Mouse (Mus musculus): ENCODE results near the gene Nt5c2. TPM values are rescaled to one million over a fixed set of nuclear protein-coding genes. Genes with fewer than 3 reads are reported as not detected.

The Nt5c2 gene
- polyA plus RNA-seq, 1 experiment: 50.5 TPM

DNA sequence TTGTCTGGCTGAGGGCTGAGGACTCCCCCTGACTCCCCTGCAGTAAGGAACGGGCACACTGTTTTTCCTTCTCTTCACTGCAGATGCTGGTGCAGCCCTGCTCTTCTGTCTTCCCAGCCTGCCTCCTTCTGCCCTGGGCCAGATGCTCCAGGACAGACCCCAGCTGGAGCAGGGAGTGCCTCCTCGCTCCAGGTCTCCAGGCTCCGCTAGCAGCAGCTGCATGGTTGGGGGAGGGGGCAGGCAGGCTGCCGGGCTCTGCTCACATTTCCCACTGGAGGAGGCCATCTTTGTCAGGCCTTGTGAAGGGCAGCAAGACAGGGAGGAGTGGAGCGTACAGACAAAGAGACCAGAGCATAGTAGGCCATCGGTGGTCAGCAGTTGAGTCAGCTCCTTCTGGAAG is 4.4 kb upstream of the Nt5c2 start:
- TF ChIP-seq CTCF (IDR thresholded peaks at IDR 0.05; ENCODE audit: borderline replicate concordance, insufficient read depth, low read length): no peak
- no peak for TF ChIP-seq POLR2A (IDR thresholded peaks at IDR 0.05; ENCODE audit: low read depth, low read length)
- no peaks in the 10 kb centered on the region for H3K4me1 ChIP-seq (ENCODE audit: control insufficient read depth, insufficient read depth, low read length)
- no peak overlapping the region for H3K4me3 ChIP-seq (ENCODE audit: insufficient read depth, low read length)
- no peak overlapping the region for H3K27ac ChIP-seq (ENCODE audit: insufficient read depth, low read length)

DNA sequence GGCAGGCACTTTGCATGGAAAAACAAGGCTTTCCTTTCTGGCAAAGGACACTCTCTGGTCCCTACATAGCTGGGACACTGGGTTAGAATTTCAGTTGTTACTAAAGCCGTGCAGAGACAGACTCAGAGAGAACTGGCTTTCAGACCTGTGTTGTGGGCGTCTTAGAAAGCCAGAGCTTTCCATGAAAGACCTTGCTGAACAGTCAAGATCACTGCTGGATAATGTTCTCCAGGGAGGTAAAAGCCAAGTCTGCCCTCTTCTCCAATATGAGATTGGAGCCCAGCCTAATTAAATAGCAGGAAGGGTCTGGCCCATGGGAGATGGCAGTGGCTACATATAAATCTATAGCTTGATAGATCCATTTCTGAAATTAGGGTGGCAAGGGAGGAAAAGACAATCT is 3.4 kb upstream of the Nt5c2 start:
- no peak overlapping the region for H3K27ac ChIP-seq (ENCODE audit: insufficient read depth, low read length)
- TF ChIP-seq POLR2A (IDR thresholded peaks at IDR 0.05; ENCODE audit: low read depth, low read length) (no peak), CTCF (IDR thresholded peaks at IDR 0.05; ENCODE audit: borderline replicate concordance, insufficient read depth, low read length) (no peak)
- H3K4me3 ChIP-seq (ENCODE audit: insufficient read depth, low read length): no peak overlapping the region
- H3K4me1 ChIP-seq (ENCODE audit: control insufficient read depth, insufficient read depth, low read length): no peaks in the 10 kb centered on the region

DNA sequence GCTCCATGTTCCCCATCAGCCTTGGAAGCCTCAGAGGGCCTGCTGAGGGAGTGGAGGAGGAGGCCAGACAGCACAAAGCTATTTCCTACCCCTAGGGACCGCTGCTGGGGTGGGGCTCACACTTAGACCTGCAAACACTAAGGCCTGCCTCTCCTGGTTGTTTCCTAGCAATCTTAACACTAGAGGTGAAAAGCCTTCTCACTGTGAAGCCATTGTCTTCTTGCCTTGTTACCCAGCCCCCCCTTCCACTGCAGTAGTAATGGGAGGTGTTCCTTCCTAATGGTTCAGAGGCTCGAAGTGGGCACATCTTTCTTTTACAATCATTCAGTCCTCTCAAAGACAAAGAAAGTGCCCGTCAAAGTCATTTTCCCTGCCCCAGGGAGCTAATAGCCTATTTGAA is 2.9 kb upstream of the Nt5c2 start:
- TF ChIP-seq CTCF (IDR thresholded peaks at IDR 0.05; ENCODE audit: borderline replicate concordance, insufficient read depth, low read length) (no peak), POLR2A (IDR thresholded peaks at IDR 0.05; ENCODE audit: low read depth, low read length) (no peak)
- H3K4me3 ChIP-seq (ENCODE audit: insufficient read depth, low read length): no peak overlapping the region
- no peak overlapping the region for H3K27ac ChIP-seq (ENCODE audit: insufficient read depth, low read length)
- H3K4me1 ChIP-seq (ENCODE audit: control insufficient read depth, insufficient read depth, low read length): no peaks in the 10 kb centered on the region

DNA sequence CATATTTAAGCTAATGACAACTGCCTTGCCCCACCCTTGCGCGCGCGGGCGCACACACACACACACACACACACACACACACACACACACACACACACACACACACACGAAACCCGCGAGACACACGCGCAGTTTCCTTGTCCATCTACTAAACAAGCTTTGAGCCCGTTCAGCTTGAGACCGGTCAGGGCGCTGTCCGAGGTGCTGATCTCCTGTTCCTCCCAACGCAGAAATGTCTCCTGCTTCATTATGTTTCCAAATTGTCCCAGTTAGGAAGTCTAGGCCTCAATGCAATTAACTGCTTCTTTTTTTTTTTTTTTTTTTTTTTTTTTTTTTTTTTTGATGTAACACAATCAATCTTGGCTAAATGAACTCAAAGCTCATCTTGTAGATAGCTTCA is 1.5 kb upstream of the Nt5c2 start:
- no peaks in the 10 kb centered on the region for H3K4me1 ChIP-seq (ENCODE audit: control insufficient read depth, insufficient read depth, low read length)
- TF ChIP-seq CTCF (IDR thresholded peaks at IDR 0.05; ENCODE audit: borderline replicate concordance, insufficient read depth, low read length) (no peak), POLR2A (IDR thresholded peaks at IDR 0.05; ENCODE audit: low read depth, low read length) (no peak)
- no peak overlapping the region for H3K4me3 ChIP-seq (ENCODE audit: insufficient read depth, low read length)
- H3K27ac ChIP-seq (ENCODE audit: insufficient read depth, low read length): no peak overlapping the region

DNA sequence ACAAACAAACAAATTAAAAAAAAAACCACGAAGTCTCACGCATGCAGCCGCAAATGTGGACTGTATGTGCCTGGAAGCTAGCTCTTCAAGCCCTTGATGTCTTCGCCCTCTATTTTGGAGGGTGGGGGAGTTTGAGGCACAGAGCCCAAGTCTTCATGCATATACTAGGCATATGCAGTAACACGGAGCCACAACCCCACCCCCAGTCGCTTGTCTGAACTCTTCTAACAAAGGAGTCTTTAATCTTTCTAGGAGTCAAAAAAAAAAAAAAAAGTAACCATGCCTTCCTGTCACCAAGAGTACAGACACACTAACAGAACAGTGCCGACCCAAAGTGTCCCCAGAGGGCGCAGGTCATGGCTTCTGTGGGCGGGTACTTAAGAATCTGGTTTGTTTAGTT is 1.0 kb upstream of the Nt5c2 start:
- TF ChIP-seq POLR2A (IDR thresholded peaks at IDR 0.05; ENCODE audit: low read depth, low read length): no peak
- TF ChIP-seq CTCF (IDR thresholded peaks at IDR 0.05; ENCODE audit: borderline replicate concordance, insufficient read depth, low read length): no peak
- H3K4me1 ChIP-seq (ENCODE audit: control insufficient read depth, insufficient read depth, low read length): no peaks in the 10 kb centered on the region
- H3K4me3 ChIP-seq (ENCODE audit: insufficient read depth, low read length): no peak overlapping the region
- no peak overlapping the region for H3K27ac ChIP-seq (ENCODE audit: insufficient read depth, low read length)

DNA sequence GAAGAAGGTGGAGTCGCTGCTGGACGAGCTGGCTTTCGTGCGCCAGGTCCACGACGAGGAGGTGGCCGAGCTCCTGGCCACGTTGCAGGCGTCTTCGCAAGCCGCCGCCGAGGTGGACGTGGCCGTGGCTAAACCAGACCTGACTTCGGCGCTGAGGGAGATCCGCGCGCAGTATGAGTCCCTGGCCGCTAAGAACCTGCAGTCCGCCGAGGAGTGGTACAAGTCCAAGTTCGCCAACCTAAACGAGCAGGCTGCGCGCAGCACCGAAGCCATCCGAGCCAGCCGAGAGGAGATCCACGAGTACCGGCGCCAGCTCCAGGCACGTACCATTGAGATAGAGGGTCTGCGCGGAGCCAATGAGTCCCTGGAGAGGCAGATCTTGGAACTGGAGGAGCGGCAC is 443 bp upstream of the Nt5c2 start:
- Histone ChIP-seq H3K27ac (ENCODE audit: insufficient read depth, low read length) (no peak overlapping the region), H3K4me1 (ENCODE audit: control insufficient read depth, insufficient read depth, low read length) (no peaks in the 10 kb centered on the region), H3K4me3 (ENCODE audit: insufficient read depth, low read length) (no peak overlapping the region)
- TF ChIP-seq POLR2A (IDR thresholded peaks at IDR 0.05; ENCODE audit: low read depth, low read length): no peak
- TF ChIP-seq CTCF (IDR thresholded peaks at IDR 0.05; ENCODE audit: borderline replicate concordance, insufficient read depth, low read length): no peak

DNA sequence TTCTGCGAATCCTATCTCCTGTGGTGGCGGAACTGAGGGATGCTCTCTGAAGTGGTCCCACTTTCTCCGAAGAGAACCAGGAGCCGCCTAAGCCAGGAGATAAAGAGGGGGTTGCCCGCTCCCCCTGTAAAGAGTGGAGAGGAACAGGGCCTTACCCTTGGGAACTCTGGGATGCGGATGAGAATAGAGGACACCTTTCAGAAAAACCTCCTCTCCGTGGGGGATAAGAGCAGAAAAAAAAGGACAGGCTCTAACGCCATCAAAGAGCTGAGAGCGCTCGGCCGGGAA is 850 bp downstream of the Nt5c2 start:
- no peak overlapping the region for H3K4me3 ChIP-seq (ENCODE audit: insufficient read depth, low read length)

DNA sequence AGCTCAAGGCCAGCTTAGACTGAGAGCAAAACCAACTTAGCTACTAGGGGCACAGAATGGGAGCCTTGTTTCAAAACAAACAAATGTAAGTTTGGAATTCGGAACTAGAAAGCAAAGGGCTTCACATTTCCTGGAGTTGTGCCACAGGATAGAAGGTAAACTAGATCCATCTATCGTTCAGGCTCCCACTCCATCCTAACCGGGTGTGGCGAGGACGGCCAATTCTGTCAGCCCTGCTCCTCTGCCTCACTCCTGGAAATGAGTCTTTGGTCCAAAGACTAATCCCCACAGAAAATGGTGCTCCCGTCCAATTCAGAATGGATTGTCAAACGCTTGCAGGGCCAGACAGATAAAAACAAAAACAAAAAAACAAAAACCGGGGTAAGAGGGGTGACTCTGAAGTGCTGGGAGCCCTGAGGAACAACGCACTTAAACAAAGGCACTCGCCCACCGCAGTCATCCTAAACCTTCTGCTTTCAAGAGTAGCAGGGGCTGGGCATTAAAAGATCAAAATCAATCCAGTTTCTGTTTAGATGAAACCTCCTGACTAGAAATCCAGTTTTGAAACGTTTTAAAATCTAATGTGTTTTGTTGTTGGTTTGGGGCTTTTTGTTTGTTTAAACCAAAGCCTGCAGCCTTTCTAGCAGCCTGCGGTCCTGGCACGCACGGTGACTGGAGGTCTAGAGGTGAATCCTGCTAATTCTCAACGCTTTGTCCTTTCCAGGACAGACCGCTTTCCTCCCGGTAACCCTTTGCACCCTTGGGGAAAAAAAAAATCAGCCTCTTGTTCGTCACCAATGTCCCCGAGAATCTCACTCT is 1.4 kb downstream of the Nt5c2 start:
- no peak overlapping the region for H3K27ac ChIP-seq (ENCODE audit: insufficient read depth, low read length)
- H3K4me1 ChIP-seq (ENCODE audit: control insufficient read depth, insufficient read depth, low read length): no peaks in the 10 kb centered on the region
- no peak for TF ChIP-seq POLR2A (IDR thresholded peaks at IDR 0.05; ENCODE audit: low read depth, low read length)
- no peak for TF ChIP-seq CTCF (IDR thresholded peaks at IDR 0.05; ENCODE audit: borderline replicate concordance, insufficient read depth, low read length)
- H3K4me3 ChIP-seq (ENCODE audit: insufficient read depth, low read length): no peak overlapping the region

More for the DNA sequence above, 850 bp downstream of the Nt5c2 start:
- no peak overlapping the region for H3K27ac ChIP-seq (ENCODE audit: insufficient read depth, low read length)
- TF ChIP-seq CTCF (IDR thresholded peaks at IDR 0.05; ENCODE audit: borderline replicate concordance, insufficient read depth, low read length): no peak
- TF ChIP-seq POLR2A (IDR thresholded peaks at IDR 0.05; ENCODE audit: low read depth, low read length): no peak
- H3K4me1 ChIP-seq (ENCODE audit: control insufficient read depth, insufficient read depth, low read length): no peaks in the 10 kb centered on the region

DNA sequence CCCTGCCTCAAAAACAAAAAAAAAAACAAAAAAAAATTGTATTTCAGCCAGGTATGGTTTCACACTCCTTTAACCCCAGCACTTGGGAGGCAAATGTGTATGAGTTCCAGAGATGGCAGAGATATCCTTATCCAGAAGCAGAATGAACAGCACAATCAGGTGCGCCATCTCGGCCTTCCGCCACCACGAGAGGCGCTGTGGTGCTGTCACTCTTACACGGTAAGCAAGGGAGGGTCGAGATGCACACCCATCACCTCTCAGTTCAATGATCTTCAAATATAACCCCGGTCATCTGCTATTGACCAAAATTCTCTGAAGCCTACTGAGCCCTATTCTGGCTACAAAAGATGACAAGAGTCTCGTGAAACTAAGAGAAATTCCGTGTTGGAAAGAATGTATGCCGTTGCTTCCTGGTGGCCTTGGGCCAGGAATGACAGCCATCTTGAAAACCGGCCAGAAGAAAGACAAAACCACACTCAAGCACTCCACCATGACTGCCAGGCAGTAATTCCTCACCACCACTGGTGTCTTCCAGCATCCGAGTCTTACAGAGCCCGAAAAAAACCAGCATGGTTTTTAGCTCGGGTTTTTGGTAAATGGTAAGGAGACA is 2.3 kb downstream of the Nt5c2 start:
- H3K4me1 ChIP-seq (ENCODE audit: control insufficient read depth, insufficient read depth, low read length): no peaks in the 10 kb centered on the region
- no peak overlapping the region for H3K27ac ChIP-seq (ENCODE audit: insufficient read depth, low read length)
- TF ChIP-seq POLR2A (IDR thresholded peaks at IDR 0.05; ENCODE audit: low read depth, low read length): no peak
- no peak for TF ChIP-seq CTCF (IDR thresholded peaks at IDR 0.05; ENCODE audit: borderline replicate concordance, insufficient read depth, low read length)
- no peak overlapping the region for H3K4me3 ChIP-seq (ENCODE audit: insufficient read depth, low read length)

DNA sequence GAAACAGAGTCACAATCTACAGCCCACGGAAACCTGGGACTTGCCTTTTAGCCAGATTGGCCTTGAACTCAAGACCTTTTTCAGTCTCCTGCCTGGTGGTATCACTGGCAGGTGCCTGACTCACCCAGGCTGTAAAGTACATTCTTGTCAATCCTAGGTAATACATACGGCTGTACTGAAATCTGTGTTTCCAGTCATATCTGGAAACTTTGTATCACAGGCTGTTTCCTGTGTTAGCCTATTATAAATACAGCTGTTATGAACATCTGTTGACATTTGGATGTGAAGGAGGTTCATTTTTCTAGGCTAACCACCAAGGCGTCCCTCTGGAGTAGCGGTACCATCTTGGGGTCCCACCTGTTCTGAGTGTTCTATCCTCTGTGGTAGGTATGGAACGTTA is 5.0 kb downstream of the Nt5c2 start:
- Histone ChIP-seq H3K4me1 (ENCODE audit: control insufficient read depth, insufficient read depth, low read length) (no peaks in the 10 kb centered on the region), H3K4me3 (ENCODE audit: insufficient read depth, low read length) (no peak overlapping the region), H3K27ac (ENCODE audit: insufficient read depth, low read length) (no peak overlapping the region)
- TF ChIP-seq CTCF (IDR thresholded peaks at IDR 0.05; ENCODE audit: borderline replicate concordance, insufficient read depth, low read length) (no peak), POLR2A (IDR thresholded peaks at IDR 0.05; ENCODE audit: low read depth, low read length) (no peak)
